Mouse (Mus musculus): ENCODE results near the gene Plppr1.

DNA sequence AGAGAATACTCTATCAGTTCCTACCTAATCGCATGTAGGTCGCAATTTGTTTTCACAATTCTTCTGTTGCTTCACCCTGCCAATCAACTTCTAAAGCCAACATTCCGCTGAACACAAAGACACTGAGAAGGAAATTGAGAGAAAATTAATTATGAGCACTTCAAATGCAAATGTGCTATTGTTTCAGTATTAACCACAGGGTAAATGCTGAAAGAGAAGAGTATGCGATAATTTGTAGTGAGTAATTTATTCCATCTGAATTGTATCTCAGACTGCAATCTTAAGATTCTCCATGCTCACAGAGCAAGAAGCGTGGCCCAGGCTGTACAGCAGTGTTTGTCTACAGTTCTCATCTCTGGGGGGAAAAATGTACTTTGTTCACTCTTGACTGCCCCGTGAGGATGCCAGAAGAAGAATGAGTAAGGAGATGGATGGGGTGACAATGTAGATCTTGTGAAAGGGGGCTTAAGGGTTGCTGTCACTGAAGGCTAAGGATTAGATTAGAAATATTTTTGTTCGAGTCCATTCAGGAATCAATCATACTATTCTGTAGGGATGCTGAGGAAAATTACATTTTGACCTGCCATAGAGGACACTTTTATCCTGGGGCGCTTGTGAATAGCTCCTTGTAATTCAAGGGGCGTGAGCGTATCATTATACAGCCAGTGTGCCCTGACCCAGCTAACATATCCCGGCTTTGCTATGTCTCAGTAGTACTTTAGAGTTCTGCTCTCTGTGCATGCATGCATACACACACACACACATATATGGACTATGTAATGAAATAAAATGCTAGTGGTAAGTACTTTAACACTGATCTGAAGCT lies 173.3 kb downstream of the Plppr1 start:
- TF ChIP-seq CTCF (conservative IDR thresholded peaks at IDR 0.05; ENCODE audit: insufficient read depth, insufficient read length, low read depth, low read length) (no peak), POLR2A (IDR thresholded peaks at IDR 0.05; ENCODE audit: low read depth, low read length) (no peak)
